Mouse (Mus musculus): ENCODE data around the gene Ehbp1l1. TPM values are rescaled to one million over a fixed set of nuclear protein-coding genes. Genes with fewer than 3 reads are reported as not detected.

Ehbp1l1 gene
- polyA plus RNA-seq, 1 experiment from 2014 or later: 8.4 TPM

GRCm38 (mm10) chr19:5713255-5713654 is 12.9 kb downstream of the Ehbp1l1 start:
- Histone ChIP-seq H3K27ac (no peak overlapping the region), H3K36me3 (replicated peaks) (peaks cover 64% of the 10 kb centered on the region), H3K27me3 (ENCODE audit: poor library complexity, severe bottlenecking) (peaks cover 20% of the 10 kb centered on the region; the same call in 1 of the 2 replicates), H3K9me3 (no peaks in the 10 kb centered on the region), H3K4me1 (peaks cover 42% of the 10 kb centered on the region), H3K4me3 (no peak overlapping the region)
- no peak for DNase-seq (ENCODE audit: extremely low spot score, low spot score)
- whole genome bisulfite sequencing: 73% methylated on average over 5 of the region's 5 CpGs

GRCm38 (mm10) chr19:5711907-5712460 is 14.1 kb downstream of the Ehbp1l1 start:
- 90% methylated on average over 14 of the region's 14 CpGs for WGBS
- peaks cover 67% of the 10 kb centered on the region for H3K36me3 ChIP-seq (replicated peaks)
- no peak overlapping the region for H3K4me3 ChIP-seq
- peaks cover 14% of the 10 kb centered on the region; the same call in 1 of the 2 replicates for H3K27me3 ChIP-seq (ENCODE audit: poor library complexity, severe bottlenecking)
- H3K27ac ChIP-seq: no peak overlapping the region
- no peak for DNase-seq (ENCODE audit: extremely low spot score, low spot score)
- H3K9me3 ChIP-seq: no peaks in the 10 kb centered on the region
- H3K4me1 ChIP-seq: peaks cover 35% of the 10 kb centered on the region

- 8% methylated on average over 3 of the region's 3 CpGs for WGBS
- no peak overlapping the region for H3K27ac ChIP-seq
- peaks cover 28% of the 10 kb centered on the region for H3K4me1 ChIP-seq
- H3K36me3 ChIP-seq (replicated peaks): peaks cover 72% of the 10 kb centered on the region
- 0 out of 2 replicates have a peak, but pooled peaks cover 8% of the 10 kb centered on the region for H3K27me3 ChIP-seq (ENCODE audit: poor library complexity, severe bottlenecking)
- no peak for DNase-seq (ENCODE audit: extremely low spot score, low spot score)
- no peaks in the 10 kb centered on the region for H3K9me3 ChIP-seq
- H3K4me3 ChIP-seq: no peak overlapping the region
These were observed 14.9 kb downstream of the Ehbp1l1 start for GRCm38 (mm10) chr19:5711218-5711617.

- H3K27me3 ChIP-seq (ENCODE audit: poor library complexity, severe bottlenecking): 0 out of 2 replicates have a peak, but pooled peaks cover 2% of the 10 kb centered on the region
- no peaks in the 10 kb centered on the region for H3K9me3 ChIP-seq
- peaks cover 72% of the 10 kb centered on the region for H3K36me3 ChIP-seq (replicated peaks)
- 72% methylated on average over 8 of the region's 8 CpGs for WGBS
- no peak overlapping the region for H3K4me3 ChIP-seq
- no peak overlapping the region for H3K27ac ChIP-seq
- DNase-seq (ENCODE audit: extremely low spot score, low spot score): no peak
- peaks cover 21% of the 10 kb centered on the region for H3K4me1 ChIP-seq
These were observed 15.5 kb downstream of the Ehbp1l1 start for GRCm38 (mm10) chr19:5710581-5710980.

GRCm38 (mm10) chr19:5710068-5710467 is 16.0 kb downstream of the Ehbp1l1 start:
- H3K4me3 ChIP-seq: no peak overlapping the region
- H3K27me3 ChIP-seq (ENCODE audit: poor library complexity, severe bottlenecking): no peaks in the 10 kb centered on the region
- no peak overlapping the region for H3K27ac ChIP-seq
- H3K4me1 ChIP-seq: peaks cover 20% of the 10 kb centered on the region
- 94% methylated on average over 6 of the region's 6 CpGs for WGBS
- no peak for DNase-seq (ENCODE audit: extremely low spot score, low spot score)
- H3K9me3 ChIP-seq: no peaks in the 10 kb centered on the region
- peaks cover 68% of the 10 kb centered on the region for H3K36me3 ChIP-seq (replicated peaks)

GRCm38 (mm10) chr19:5704801-5705571 is 21.1 kb downstream of the Ehbp1l1 start:
- no peak for DNase-seq (ENCODE audit: extremely low spot score, low spot score)
- Histone ChIP-seq H3K36me3 (replicated peaks) (peaks cover 74% of the 10 kb centered on the region), H3K27ac (peak overlapping the region; percentile 32; the same call in 1 of the 2 replicates), H3K4me3 (no peak overlapping the region), H3K27me3 (ENCODE audit: poor library complexity, severe bottlenecking) (no peaks in the 10 kb centered on the region), H3K4me1 (peaks cover 12% of the 10 kb centered on the region), H3K9me3 (no peaks in the 10 kb centered on the region)
- WGBS: 52% methylated on average over 10 of the region's 10 CpGs

GRCm38 (mm10) chr19:5704163-5704800 is 21.8 kb downstream of the Ehbp1l1 start, which contains the start of gene Kcnk7:
Gene Kcnk7 (plus strand): TSS chr19:5704367.
- Histone ChIP-seq H3K27me3 (ENCODE audit: poor library complexity, severe bottlenecking) (no peaks in the 10 kb centered on the region), H3K4me3 (no peak within 1 kb of the TSS), H3K27ac (peak within 1 kb of the TSS; percentile 32; the same call in 1 of the 2 replicates), H3K4me1 (peaks cover 12% of the 10 kb centered on the region), H3K9me3 (no peaks in the 10 kb centered on the region), H3K36me3 (replicated peaks) (peaks cover 75% of the 10 kb centered on the region)
- DNase-seq (ENCODE audit: extremely low spot score, low spot score): no peak
- 79% methylated on average over 17 of the region's 17 CpGs for WGBS

GRCm38 (mm10) chr19:5695849-5696462 is 30.2 kb downstream of the Ehbp1l1 start:
- H3K36me3 ChIP-seq (replicated peaks): peaks cover 98% of the 10 kb centered on the region
- H3K9me3 ChIP-seq: no peaks in the 10 kb centered on the region
- WGBS: 9% methylated on average over 41 of the region's 41 CpGs
- peaks cover 13% of the 10 kb centered on the region for H3K27me3 ChIP-seq (ENCODE audit: poor library complexity, severe bottlenecking)
- peak; percentile 63 for DNase-seq (ENCODE audit: extremely low spot score, low spot score)
- H3K4me3 ChIP-seq: peak overlapping the region; percentile 53
- peaks cover 42% of the 10 kb centered on the region for H3K4me1 ChIP-seq
- peak overlapping the region; percentile 48; the same call in 1 of the 2 replicates for H3K27ac ChIP-seq

GRCm38 (mm10) chr19:5693801-5694200 is 32.3 kb downstream of the Ehbp1l1 start:
- H3K4me1 ChIP-seq: peaks cover 60% of the 10 kb centered on the region
- H3K27me3 ChIP-seq (ENCODE audit: poor library complexity, severe bottlenecking): peaks cover 13% of the 10 kb centered on the region
- no peak overlapping the region for H3K4me3 ChIP-seq

GRCm38 (mm10) chr19:5692913-5693396 is 33.2 kb downstream of the Ehbp1l1 start:
- Histone ChIP-seq H3K4me1 (peaks cover 63% of the 10 kb centered on the region), H3K27ac (peak overlapping the region; percentile 89), H3K4me3 (peak overlapping the region; percentile 94), H3K27me3 (ENCODE audit: poor library complexity, severe bottlenecking) (peaks cover 13% of the 10 kb centered on the region), H3K9me3 (no peaks in the 10 kb centered on the region), H3K36me3 (replicated peaks) (peaks cover 76% of the 10 kb centered on the region)
- no peak for DNase-seq (ENCODE audit: extremely low spot score, low spot score)
- WGBS: 85% methylated on average over 10 of the region's 10 CpGs

More at GRCm38 (mm10) chr19:5693801-5694200, 32.3 kb downstream of the Ehbp1l1 start:
- WGBS: 92% methylated on average over 6 of the region's 6 CpGs
- peaks cover 85% of the 10 kb centered on the region for H3K36me3 ChIP-seq (replicated peaks)
- DNase-seq (ENCODE audit: extremely low spot score, low spot score): no peak
- no peaks in the 10 kb centered on the region for H3K9me3 ChIP-seq
- no peak overlapping the region for H3K27ac ChIP-seq

- DNase-seq (ENCODE audit: extremely low spot score, low spot score): no peak
- H3K27ac ChIP-seq: peak overlapping the region; percentile 89
- 61% methylated on average over 10 of the region's 10 CpGs for WGBS
- H3K4me3 ChIP-seq: peak overlapping the region; percentile 94
- H3K4me1 ChIP-seq: peaks cover 70% of the 10 kb centered on the region
- no peaks in the 10 kb centered on the region for H3K9me3 ChIP-seq
- peaks cover 70% of the 10 kb centered on the region for H3K36me3 ChIP-seq (replicated peaks)
- peaks cover 13% of the 10 kb centered on the region for H3K27me3 ChIP-seq (ENCODE audit: poor library complexity, severe bottlenecking)
These were observed 33.8 kb downstream of the Ehbp1l1 start for GRCm38 (mm10) chr19:5692086-5692912.

Data from forebrain, embryonic 10.5 days (tissue).